Mouse (Mus musculus): ENCODE measurements around the gene Cuedc2. TPM values are rescaled to one million over a fixed set of nuclear protein-coding genes. Genes with fewer than 3 reads are reported as not detected.

Cuedc2 gene
- total RNA-seq, 2 experiments from 2014 or later, result 72.1 to 77.9 TPM

DNA sequence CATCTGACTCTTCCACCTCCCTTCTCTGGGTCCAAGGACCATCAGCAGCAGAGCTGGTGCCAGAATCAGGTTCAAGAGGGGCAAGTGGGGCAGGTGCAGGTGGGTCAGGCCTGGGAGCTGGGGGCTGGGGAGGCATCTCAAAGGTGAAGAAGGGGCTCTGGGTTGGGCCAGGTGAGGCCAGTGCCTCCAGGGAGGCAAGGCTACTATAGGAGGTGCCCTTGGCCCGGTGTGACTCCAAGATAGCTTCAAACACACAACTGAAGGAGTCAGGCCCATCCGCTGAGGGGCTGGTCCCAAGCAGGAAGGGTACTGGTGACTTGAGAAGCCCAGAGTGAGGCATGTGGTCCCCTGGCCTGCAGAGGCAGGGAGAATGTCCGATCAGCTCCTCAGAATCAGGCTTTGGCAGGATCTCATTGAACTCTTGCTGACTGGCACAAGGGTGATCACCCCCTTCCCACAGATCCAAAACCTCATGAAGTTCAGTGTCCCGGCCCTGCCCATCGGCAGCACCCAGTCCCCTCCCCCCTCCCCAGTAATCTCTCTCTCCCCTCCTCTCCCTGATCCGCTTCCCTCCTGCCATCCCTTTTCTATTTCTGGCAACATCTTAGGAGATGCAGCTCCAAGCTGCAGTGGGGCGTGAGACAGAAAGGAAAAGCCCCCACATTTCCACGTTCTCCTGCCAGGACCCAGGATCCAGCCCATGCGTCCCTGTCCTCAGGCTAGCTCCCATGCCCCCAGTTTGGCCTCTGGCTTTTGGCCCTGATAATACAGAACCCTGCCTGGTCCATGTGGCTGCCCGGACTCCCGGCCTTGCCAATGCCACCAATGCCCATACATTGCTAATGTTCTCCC lies 16.1 kb downstream of the Cuedc2 start:
- no peak for DNase-seq (ENCODE audit: low spot score in 2 of 2)

DNA sequence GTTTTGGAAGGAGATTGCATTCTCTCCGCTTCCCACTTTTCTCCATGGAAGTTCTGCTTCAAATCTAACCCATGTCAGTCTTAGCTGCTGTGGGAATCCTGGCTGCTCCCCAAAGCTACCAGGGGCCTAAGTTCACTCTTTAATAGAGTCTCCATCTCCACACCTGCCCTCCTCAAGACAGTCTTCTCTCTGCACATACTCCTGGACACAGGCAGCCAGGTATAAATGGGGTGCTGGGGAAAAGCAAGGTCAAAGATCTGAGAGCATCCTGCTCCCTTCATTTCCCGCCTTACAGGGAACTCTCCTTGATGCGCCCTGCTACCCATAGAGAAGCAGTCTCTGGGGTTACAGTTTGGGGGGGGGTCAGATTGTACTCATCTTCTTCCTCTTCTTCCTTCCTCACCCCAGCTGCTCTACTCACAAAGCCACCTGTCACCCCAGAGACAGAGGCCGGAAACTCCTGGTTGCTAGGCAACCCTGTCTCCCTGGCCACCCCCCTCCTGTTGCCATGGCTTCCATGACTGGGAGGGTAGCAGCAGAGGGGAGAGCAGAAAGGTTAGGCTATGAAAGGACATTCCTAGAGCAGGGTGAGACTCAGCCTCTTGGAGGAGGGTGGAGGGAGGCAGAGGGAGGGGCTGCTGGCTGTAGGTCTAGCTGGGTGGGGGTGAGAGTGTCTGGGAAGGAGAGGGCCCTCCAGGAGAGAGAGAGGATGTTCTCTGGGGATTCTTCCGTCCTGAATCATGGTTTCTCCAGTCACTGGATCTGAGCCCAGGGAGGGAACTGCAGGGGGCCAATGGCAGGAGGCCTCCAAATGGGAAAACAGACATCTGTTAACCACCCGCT lies 17.2 kb downstream of the Cuedc2 start:
- DNase-seq (ENCODE audit: low spot score in 2 of 2), result peak in 1 of 2 experiments; percentile 17

DNA sequence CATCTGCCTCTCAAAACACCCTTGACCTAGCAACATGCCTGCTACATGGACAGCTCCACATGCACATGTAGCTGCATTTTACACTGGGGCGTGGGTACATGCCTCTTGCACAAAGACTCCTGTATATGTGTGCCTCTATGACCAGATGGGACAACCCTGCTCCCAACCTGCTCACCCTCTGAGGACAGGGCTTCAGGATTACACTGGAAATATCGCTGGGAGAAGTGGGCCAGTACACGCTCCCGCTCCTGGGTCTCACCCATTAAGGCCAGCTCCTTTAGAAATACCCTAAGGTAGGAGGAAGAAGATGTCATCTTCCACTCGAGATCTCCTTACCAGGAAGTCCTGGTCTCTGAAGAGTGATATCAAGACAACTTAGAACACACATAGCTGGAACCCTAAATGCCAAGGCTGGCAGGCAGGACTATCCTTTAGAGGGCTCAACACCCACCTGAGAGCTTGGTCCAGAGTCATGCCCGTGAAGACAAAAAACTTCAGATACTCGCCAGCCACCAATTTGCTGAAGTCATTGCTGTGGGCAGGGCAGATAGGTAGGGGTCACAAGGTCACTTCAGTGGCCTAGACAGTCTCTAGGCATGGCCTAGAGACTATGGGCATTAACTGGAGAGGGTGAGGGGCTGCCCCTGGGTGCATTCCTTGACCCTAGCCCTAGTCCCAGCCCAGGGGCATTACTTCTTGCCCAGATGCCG lies 18.3 kb downstream of the Cuedc2 start:
- DNase-seq (ENCODE audit: low spot score in 2 of 2), result peak in 1 of 2 experiments; percentile 10

DNA sequence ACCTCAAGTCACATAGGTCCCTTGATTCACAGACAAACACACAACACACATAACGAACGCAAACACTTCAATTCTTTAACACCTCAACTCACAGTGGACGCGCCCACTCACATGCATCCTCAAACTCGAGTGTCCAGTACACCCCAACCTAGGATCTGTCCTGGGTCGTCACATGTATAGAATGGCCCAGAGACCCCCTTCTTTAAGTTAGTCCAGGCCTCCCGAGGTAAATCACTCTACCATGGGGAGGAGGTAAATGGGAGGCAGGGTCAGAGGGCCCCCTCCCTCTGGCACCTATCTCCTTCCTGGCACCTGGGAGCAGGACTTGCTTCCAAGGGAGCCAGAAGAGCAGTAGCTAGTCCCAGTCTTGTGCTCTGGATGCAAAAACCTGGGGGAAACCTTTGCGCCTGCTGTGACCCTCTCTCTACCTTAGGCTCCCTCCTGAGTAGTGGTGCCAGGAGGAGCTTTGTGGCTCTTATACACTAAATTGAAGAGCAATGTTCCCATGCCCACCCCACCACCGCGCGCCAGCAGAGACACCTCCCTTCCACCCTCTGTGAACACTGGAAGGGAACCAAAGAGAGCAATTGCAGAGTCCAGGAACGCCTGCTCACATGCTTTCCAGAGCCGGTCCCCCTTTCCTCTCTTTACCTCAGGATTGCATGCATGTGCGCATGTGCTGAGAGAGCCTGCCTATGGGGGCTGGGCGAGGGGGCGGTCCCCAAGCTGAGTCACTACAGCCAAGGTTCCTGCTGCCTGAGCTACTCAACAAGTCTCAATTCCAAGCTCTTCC lies 19.7 kb downstream of the Cuedc2 start:
- peak; percentile 66 to 77 for DNase-seq (ENCODE audit: low spot score in 2 of 2)

DNA sequence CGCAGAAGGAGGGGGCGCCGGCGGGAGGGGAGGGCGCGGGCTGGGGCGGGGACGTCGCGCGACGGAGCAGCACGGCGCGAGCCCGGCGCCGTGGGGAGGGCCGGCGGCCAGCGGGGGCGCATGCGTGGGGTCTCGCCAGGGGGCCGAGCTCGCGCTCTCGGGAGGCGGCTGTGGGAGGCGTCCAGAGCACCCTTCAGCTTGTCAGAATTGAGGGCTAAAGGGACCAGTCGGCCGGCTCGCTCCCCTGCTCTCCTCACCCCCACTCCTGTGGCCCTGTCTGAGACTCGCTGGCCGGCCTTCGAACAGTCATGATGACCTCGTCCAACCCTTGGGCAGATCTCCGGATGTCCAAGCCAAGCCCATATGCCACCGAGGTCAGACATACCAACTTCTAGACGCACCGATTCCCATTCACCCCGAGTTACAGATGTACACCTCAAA lies 20.5 kb downstream of the Cuedc2 start:
- DNase-seq (ENCODE audit: low spot score in 2 of 2), result peak; percentile 22 to 33

DNA sequence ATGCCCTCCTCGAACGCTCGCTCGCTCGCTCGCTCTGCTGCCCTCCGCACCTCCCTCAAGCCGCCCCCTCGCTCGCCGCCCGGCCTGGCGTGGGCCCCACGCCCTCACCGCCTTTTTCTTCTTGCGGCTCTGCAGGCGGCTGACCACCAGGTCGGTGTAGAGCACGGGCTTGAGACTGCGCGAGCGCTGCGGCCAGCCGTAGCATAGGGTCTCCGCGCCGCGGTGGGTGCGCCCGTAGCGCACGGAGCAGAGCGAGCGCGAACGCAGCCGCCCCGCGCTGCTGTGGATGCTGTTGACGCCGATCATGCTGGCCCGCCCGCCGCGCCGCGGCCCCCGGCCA lies 21.0 kb downstream of the Cuedc2 start:
- peak in 1 of 2 experiments; percentile 2 for DNase-seq (ENCODE audit: low spot score in 2 of 2)

DNA sequence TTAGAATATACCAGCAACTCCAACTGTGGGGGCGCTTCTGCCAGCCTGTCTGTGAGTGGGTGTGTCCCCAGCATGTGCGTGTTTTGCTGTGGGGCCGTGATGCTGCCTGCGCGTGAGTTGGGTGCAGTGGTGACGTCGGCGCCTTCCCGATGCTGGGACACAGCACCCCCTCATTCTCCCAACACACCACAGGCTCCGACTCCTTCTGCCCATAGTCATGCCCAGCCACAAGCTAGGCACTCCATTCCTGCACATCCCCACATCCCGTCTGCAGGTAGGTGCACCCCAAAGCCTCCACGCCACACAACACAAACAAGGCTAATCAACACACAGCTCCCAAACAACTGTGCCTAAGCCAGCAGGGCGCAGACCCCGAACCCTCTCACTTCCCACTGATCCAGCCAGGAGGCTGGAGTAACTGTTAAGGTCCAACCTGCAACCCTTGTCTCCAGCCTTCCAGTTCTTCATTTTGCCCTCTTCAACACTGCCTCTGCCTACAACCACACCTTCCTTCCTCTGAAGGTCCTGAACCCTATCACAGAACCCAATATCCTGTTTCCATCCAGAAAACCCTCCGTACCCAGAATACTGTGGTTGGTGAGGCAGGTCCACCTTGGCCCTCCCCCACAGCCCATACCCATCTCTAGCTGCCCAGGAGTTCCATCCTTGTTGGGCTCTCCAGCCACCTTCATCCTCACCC lies 21.5 kb downstream of the Cuedc2 start:
- peak in 1 of 2 experiments; percentile 3 for DNase-seq (ENCODE audit: low spot score in 2 of 2)

DNA sequence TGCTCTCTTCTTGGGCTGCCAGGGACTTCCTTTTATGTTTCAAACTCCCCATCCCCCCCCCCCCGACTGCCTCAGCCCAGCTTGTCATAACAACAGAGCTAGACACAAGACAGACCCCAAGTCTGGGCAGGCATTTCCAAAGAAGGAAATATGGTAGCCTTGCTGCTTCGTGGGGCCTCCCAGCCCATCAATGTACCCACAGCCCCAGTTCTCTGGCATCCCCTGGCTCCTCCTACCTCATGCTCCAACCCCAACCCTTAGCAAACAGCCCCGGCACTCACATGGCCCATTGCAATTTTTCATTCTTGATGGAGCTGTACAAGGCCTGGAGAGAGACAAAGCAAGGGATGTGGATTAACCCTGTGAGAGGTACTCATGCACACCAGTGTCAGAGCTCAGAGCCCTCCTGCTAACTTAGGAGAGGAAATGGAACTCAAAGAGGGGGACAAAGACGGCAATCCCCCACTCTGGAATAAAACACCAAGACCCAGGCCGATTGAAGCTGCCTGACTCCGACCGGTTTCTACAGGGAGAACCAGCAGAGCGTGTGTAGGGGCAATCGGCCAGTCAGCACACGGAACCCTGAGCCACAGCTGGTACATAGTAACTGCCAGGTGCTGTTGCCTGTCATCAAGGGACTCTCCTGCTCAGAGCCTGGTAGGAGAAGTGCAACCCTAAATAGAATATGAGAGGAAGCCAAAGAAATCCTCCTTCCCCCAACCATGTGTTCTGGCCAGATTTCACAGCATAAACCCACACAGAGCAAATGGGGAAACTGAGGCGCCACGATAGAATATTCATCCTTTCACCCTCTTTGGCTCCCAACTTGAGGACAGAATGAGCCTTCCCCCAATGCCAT lies 22.5 kb downstream of the Cuedc2 start:
- DNase-seq (ENCODE audit: low spot score in 2 of 2), result peak in 1 of 2 experiments; percentile 0

DNA sequence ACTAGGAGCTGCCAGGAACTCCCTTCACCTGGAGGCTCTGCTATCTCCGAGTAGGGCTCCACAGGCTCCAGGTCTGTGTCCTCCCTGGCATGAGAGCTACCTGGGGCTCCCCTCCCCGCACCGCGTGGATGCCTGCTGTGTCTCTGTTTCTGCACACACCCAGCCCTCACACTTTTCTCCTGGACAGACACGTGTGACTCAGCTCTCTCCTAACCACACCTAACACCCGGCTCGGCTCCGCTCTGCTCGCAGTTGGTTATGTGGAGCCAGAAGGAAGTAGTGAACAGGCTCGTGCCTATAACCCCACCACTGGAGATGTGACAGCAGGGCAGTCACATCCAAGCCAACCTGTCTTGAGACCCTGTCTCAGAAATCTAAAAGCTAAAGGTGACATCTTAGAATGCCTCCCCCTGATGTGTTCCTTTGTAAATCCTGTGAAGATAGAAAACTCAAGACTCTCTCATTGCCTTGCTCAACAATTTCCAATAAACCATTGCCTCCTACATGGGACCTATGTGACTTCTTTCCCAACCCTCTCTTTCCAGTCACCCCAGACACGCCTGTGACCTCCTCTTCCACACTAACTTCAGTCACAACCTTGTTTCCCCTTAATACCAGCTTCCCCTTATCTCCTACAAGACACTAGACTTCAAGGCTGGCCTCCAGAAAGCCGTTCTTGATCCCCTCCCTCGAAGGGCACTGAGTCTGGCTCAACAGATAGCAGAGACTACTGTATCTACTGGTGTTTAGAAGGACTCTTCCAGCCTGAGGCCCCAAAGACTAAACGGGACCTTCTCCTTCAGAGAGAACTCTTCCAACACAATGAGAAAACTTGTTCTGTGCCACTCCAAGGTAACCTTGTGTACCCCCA lies 23.4 kb downstream of the Cuedc2 start:
- DNase-seq (ENCODE audit: low spot score in 2 of 2), result peak in 1 of 2 experiments; percentile 5

DNA sequence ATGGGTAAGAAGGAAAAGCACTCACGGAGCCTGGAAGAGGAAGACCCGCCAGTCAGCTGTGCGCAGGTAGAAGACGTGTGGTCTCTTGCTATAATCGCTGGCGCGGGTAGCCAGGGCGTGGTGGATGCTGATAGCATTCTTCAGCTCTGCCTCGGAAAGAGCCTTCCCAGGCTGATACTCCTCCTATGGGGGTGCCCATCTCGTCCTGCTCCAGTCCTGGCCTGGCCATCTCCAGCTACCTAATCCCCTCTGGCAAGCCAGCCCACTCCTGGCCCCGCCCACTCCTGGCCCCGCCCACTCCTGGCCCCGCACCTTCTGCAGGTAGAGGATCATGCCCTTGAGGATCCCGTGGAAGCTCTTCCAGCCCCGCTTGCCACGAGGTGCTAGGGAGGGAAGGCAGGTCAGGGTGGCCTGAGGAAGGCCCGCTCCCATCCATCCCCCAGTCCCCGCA lies 24.3 kb downstream of the Cuedc2 start:
- peak; percentile 8 to 26 for DNase-seq (ENCODE audit: low spot score in 2 of 2)

GRCm38 (mm10) chr19:46313591-46313990 lies 24.9 kb downstream of the Cuedc2 start:
- DNase-seq (ENCODE audit: low spot score in 2 of 2), result no peak

DNA sequence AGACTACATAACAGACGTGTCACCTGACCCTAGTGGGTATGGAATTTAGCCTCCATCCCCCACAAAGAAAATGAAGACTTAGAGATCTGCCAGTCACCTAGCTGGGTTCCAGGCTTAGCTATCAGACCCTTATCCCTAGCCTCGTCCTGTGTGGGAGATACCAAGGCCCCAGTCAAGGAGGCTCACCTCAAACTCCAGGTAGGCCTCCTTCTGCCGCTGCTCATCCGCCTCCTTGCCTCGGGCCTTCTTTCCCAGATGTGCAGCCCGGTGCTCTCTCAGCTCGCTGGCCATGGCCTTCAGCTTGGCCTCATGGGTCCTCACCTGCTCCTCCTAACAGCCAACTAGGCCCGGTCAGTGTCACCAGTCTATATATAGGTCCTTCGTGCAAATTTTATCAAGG lies 25.4 kb downstream of the Cuedc2 start:
- DNase-seq (ENCODE audit: low spot score in 2 of 2), result no peak

DNA sequence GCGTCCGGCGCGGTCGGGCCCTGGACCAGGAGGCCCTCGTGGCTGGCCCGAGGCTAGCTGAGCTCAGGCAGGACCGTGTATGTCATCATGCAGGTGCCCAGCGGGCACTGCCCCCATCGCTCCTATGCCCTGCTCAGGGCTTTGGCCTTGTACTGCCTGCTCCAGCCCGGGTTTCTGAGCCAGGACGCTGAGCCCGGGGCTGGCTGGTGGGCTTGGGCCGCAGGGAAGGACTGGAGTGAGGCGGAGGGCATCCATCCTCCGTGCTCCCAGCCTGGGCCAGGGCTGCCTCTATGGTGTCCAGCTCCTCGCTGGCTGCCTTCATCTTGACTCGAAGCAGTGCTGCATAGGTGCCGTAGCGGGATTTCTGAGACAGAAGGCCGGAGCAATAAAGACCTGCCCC lies 25.9 kb downstream of the Cuedc2 start:
- DNase-seq (ENCODE audit: low spot score in 2 of 2), result peak in 1 of 2 experiments; percentile 2

- DNase-seq (ENCODE audit: low spot score in 2 of 2), result peak in 1 of 2 experiments; percentile 1
Observed at GRCm38 (mm10) chr19:46311341-46311740, 27.2 kb downstream of the Cuedc2 start.

DNA sequence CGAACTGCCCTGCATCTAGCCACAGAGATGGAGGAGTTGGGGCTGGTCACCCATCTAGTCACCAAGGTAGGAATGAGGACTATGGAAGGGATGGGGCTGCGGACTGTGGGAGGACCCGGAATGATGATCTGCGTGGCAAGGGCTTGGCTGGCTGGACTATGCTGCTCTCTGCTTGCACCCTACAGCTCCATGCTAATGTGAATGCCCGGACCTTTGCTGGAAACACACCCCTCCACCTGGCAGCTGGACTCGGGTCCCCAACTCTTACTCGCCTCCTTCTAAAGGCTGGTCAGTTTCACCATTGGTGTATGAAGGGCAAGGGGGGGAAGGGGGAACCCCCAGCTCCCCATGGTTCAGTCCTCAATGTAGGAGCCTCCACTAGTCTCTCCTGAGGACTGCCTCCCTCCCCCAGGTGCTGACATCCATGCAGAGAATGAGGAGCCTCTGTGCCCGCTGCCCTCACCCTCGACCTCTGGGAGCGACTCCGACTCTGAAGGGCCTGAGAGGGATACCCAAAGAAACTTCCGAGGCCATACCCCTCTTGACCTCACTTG lies 28.1 kb downstream of the Cuedc2 start:
- DNase-seq (ENCODE audit: low spot score in 2 of 2), result peak in 1 of 2 experiments; percentile 1

- DNase-seq (ENCODE audit: low spot score in 2 of 2), result peak in 1 of 2 experiments; percentile 2
Observed at GRCm38 (mm10) chr19:46309651-46310305, 28.7 kb downstream of the Cuedc2 start.

Data from adrenal gland, adult 18-20 months (tissue).